Mouse (Mus musculus) myocyte (in vitro differentiated cells): ENCODE measurements around the gene Nup107. TPM values are rescaled to one million over a fixed set of nuclear protein-coding genes. Genes with fewer than 3 reads are reported as not detected.

Experiments used
- H3K27me3 ChIP-seq: one replicate; pipeline ENCODE4 v1.6.1; 2011; ENCODE audit not compliant: control insufficient read depth, insufficient read depth, insufficient read length
- H3K36me3 ChIP-seq: one replicate; pipeline ENCODE4 v1.6.1; 2011; ENCODE audit not compliant: control insufficient read depth, insufficient read depth
- H3K4me2 ChIP-seq: one replicate; pipeline ENCODE4 v1.6.1; 2011; ENCODE audit warnings: low read depth, control low read depth
- H3K4me3 ChIP-seq: one replicate; pipeline ENCODE4 v1.5.1; 2011; ENCODE audit warnings: mild to moderate bottlenecking, control low read depth, moderate library complexity
- H3K79me2 ChIP-seq: one replicate; pipeline ENCODE4 v1.6.1; 2011; ENCODE audit not compliant: control insufficient read depth, insufficient read depth
- H3ac ChIP-seq: one replicate; pipeline ENCODE4 v1.6.1; 2011; ENCODE audit not compliant: control insufficient read depth, insufficient read length
- CEBPB ChIP-seq: IDR thresholded peaks from 2 replicates; pipeline ENCODE4 v1.6.1; 2011; ENCODE audit warnings: mild to moderate bottlenecking, moderate library complexity; ENCODE audit not compliant: poor library complexity, insufficient read depth, severe bottlenecking
- E2F4 ChIP-seq: IDR thresholded peaks from one replicate; pipeline ENCODE4 v1.6.1; 2011; ENCODE audit warnings: mild to moderate bottlenecking, control low read depth, moderate library complexity; ENCODE audit not compliant: insufficient read depth
- MAX ChIP-seq: IDR thresholded peaks from one replicate; pipeline ENCODE4 v1.6.1; 2011; ENCODE audit warnings: low read depth, mild to moderate bottlenecking, control low read depth
- MYOD1 ChIP-seq, 3 experiments: IDR thresholded peaks; one replicate each; pipeline ENCODE4 v1.6.1; 2011; ENCODE audit warnings: control low read depth in 2 of 3, low read depth in 2 of 3, mild to moderate bottlenecking in 2 of 3, moderate library complexity in 1 of 3; ENCODE audit not compliant: insufficient read length in 2 of 3, control insufficient read depth in 1 of 3
- MYOG ChIP-seq, 3 experiments: IDR thresholded peaks; one replicate each; pipeline ENCODE4 v1.6.1; 2011; ENCODE audit warnings: control low read depth in 2 of 3, low read depth in 2 of 3, mild to moderate bottlenecking in 2 of 3; ENCODE audit not compliant: insufficient read length in 2 of 3, control insufficient read depth in 1 of 3, insufficient read depth in 1 of 3
- POLR2A ChIP-seq: IDR thresholded peaks from one replicate; pipeline ENCODE4 v1.6.1; 2011; ENCODE audit warnings: low read depth, mild to moderate bottlenecking, control low read depth, moderate library complexity; ENCODE audit not compliant: insufficient read length
- POLR2AphosphoS2 ChIP-seq: IDR thresholded peaks from one replicate; pipeline ENCODE4 v1.6.1; 2011; ENCODE audit warnings: low read depth, control low read depth; ENCODE audit not compliant: insufficient read length
- REST ChIP-seq: IDR thresholded peaks from one replicate; pipeline ENCODE4 v1.6.1; 2011; ENCODE audit warnings: mild to moderate bottlenecking, control low read depth, moderate library complexity; ENCODE audit not compliant: insufficient read depth, insufficient read length
- SRF ChIP-seq: IDR thresholded peaks from one replicate; pipeline ENCODE4 v1.6.1; 2011; ENCODE audit warnings: low read depth; ENCODE audit not compliant: control insufficient read depth, insufficient read length
- TCF12 ChIP-seq: IDR thresholded peaks from one replicate; pipeline ENCODE4 v1.6.1; 2011; ENCODE audit warnings: mild to moderate bottlenecking, control low read depth; ENCODE audit not compliant: poor library complexity, insufficient read depth, severe bottlenecking
- TCF3 ChIP-seq: IDR thresholded peaks from one replicate; pipeline ENCODE4 v1.6.1; 2011; ENCODE audit warnings: low read depth, control low read depth; ENCODE audit not compliant: insufficient read length
- USF1 ChIP-seq: IDR thresholded peaks from one replicate; pipeline ENCODE4 v1.6.1; 2011; ENCODE audit warnings: low read depth, mild to moderate bottlenecking, control low read depth, moderate library complexity
- polyA plus RNA-seq: library from polyadenylated mRNA; unstranded; fragments of >200 nt; fragmentation: generic; extraction: Trizol; gene quantifications from one replicate; pipeline ENCODE4 v1.2.1, GENCODE M21; 2012; ENCODE audit warnings: missing spikeins

Nup107 gene
- polyA plus RNA-seq, 1 experiment: 16.8 TPM

GRCm38 (mm10) chr10:117756784-117757183 is 35.7 kb downstream of the Nup107 start:
- no peak overlapping the region for H3K4me2 ChIP-seq
- TF ChIP-seq USF1: no peak
- no peak for TF ChIP-seq E2F4
- TF ChIP-seq MYOD1 (IDR thresholded peaks at IDR 0.05; ENCODE audit: control insufficient read depth in 1 of 3, insufficient read length in 2 of 3, low read depth in 2 of 3): no peak
- TF ChIP-seq CEBPB: no peak
- TF ChIP-seq REST: no peak
- TF ChIP-seq POLR2AphosphoS2: no peak
- H3K79me2 ChIP-seq: no peaks in the 10 kb centered on the region
- H3K4me3 ChIP-seq: no peak overlapping the region
- H3ac ChIP-seq: no peak overlapping the region
- H3K36me3 ChIP-seq: peaks cover 50% of the 10 kb centered on the region
- no peaks in the 10 kb centered on the region for H3K27me3 ChIP-seq

- Histone ChIP-seq H3K4me2 (no peak overlapping the region), H3K27me3 (no peaks in the 10 kb centered on the region), H3K36me3 (peaks cover 53% of the 10 kb centered on the region), H3K4me3 (no peak overlapping the region), H3K79me2 (no peaks in the 10 kb centered on the region), H3ac (no peak overlapping the region)
- TF ChIP-seq TCF12: no peak
- TF ChIP-seq USF1: no peak
- TF ChIP-seq CEBPB: no peak
- TF ChIP-seq REST: no peak
- no peak for TF ChIP-seq TCF3
- no peak for TF ChIP-seq MYOD1 (IDR thresholded peaks at IDR 0.05; ENCODE audit: control insufficient read depth in 1 of 3, insufficient read length in 2 of 3, low read depth in 2 of 3)
- TF ChIP-seq POLR2AphosphoS2: no peak
- TF ChIP-seq POLR2A: no peak
- TF ChIP-seq SRF: no peak
- TF ChIP-seq E2F4: no peak
- TF ChIP-seq MYOG (IDR thresholded peaks at IDR 0.05; ENCODE audit: control insufficient read depth in 1 of 3, insufficient read depth in 1 of 3, insufficient read length in 2 of 3, low read depth in 2 of 3): no peak
- no peak for TF ChIP-seq MAX
Measured at GRCm38 (mm10) chr10:117755799-117756467, 36.6 kb downstream of the Nup107 start.

GRCm38 (mm10) chr10:117755086-117755798 is 37.3 kb downstream of the Nup107 start:
- H3ac ChIP-seq: no peak overlapping the region
- H3K79me2 ChIP-seq: no peaks in the 10 kb centered on the region
- no peak overlapping the region for H3K4me3 ChIP-seq
- no peak overlapping the region for H3K4me2 ChIP-seq
- no peaks in the 10 kb centered on the region for H3K27me3 ChIP-seq
- TF ChIP-seq TCF12: no peak
- no peak for TF ChIP-seq POLR2A
- no peak for TF ChIP-seq REST
- TF ChIP-seq SRF: no peak
- no peak for TF ChIP-seq MYOG (IDR thresholded peaks at IDR 0.05; ENCODE audit: control insufficient read depth in 1 of 3, insufficient read depth in 1 of 3, insufficient read length in 2 of 3, low read depth in 2 of 3)
- peaks cover 54% of the 10 kb centered on the region for H3K36me3 ChIP-seq

- Histone ChIP-seq H3K79me2 (no peaks in the 10 kb centered on the region), H3K4me3 (no peak overlapping the region), H3ac (no peak overlapping the region), H3K27me3 (no peaks in the 10 kb centered on the region), H3K4me2 (no peak overlapping the region), H3K36me3 (peaks cover 53% of the 10 kb centered on the region)
- TF ChIP-seq REST: no peak
- no peak for TF ChIP-seq E2F4
- no peak for TF ChIP-seq TCF12
- no peak for TF ChIP-seq TCF3
- no peak for TF ChIP-seq SRF
- no peak for TF ChIP-seq POLR2A
- TF ChIP-seq MYOD1 (IDR thresholded peaks at IDR 0.05; ENCODE audit: control insufficient read depth in 1 of 3, insufficient read length in 2 of 3, low read depth in 2 of 3): no peak
- no peak for TF ChIP-seq USF1
- no peak for TF ChIP-seq CEBPB
- TF ChIP-seq MAX: no peak
- no peak for TF ChIP-seq POLR2AphosphoS2
- no peak for TF ChIP-seq MYOG (IDR thresholded peaks at IDR 0.05; ENCODE audit: control insufficient read depth in 1 of 3, insufficient read depth in 1 of 3, insufficient read length in 2 of 3, low read depth in 2 of 3)
Measured at GRCm38 (mm10) chr10:117754609-117754940, 37.9 kb downstream of the Nup107 start.
